Mouse (Mus musculus): Measurements from ENCODE around the gene Tmem38b. TPM values are rescaled to one million over a fixed set of nuclear protein-coding genes. Genes with fewer than 3 reads are reported as not detected.
"Not testable (repeated sequence)": the region's sequence is repeated elsewhere in the genome, so short reads cannot be mapped to it uniquely, and the experiment has no call there.

Tmem38b gene
- 32.6 and 33.9 TPM in 2 replicates for total RNA-seq (2021)
- long read RNA-seq, experiment 1, transcript Tmem38b-201 (6 exons, 2,862 nt): major isoform, 20 of 24 reads
- long read RNA-seq, experiment 1, partial matches to known transcripts: 1 of 24 reads
- long read RNA-seq, experiment 1, other reads (novel, unspliced or antisense): 3 of 24 reads
- long read RNA-seq, experiment 2, transcript Tmem38b-201 (6 exons, 2,862 nt): major isoform, 20 of 24 reads
- long read RNA-seq, experiment 2, partial matches to known transcripts: 1 of 24 reads
- long read RNA-seq, experiment 2, other reads (novel, unspliced or antisense): 3 of 24 reads

- DNase-seq: peak; percentile 92
Measured at GRCm38 (mm10) chr4:53825821-53826605, at the start of gene Tmem38b. Tmem38b (plus strand) TSS chr4:53826045.

DNA sequence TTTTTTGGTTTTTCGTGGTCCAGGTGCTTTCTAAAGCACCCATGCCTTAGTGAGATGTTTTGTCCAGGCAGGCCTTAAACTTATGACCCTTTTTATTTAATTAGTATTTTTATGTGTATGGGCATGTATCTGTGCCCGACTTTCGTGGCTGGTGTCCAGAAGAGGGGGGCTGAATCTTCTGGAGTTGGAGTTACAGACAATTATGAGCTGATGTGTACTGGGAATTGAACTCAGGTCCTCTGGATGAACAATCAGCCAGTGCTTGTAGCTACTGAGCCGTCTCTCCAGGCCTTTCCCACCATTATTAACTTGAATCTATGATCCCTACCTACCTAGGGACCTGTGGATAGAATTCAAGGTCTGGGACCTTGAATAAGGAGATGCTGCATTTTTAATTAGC is 44.4 kb upstream of the Tmem38b start:
- DNase-seq: no peak

GRCm38 (mm10) chr4:53782216-53783070 is 43.4 kb upstream of the Tmem38b start:
- DNase-seq: no peak

- no peak for DNase-seq
Measured at GRCm38 (mm10) chr4:53785746-53786398, 40.0 kb upstream of the Tmem38b start.

DNA sequence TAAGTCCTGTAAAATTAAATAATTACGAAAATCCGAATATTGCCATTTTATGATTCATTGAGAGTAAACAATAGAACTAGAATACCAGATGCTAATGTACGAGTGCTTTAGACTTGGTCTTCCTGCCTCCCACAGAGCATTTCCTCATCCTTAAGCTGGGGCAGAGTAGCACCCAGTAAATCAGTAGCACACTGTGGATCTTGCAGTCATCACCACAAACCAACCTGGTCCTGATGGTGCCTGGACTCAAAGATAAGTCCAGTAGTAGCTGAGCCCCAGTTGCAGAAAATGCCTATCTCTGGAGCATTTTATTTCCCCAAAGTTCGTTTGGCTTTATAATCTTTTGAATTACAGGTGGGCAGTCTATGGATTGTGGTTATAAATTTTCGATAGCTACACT is 39.0 kb upstream of the Tmem38b start:
- no peak for DNase-seq

- no peak for DNase-seq
Measured at GRCm38 (mm10) chr4:53789346-53789745, 36.5 kb upstream of the Tmem38b start.

DNA sequence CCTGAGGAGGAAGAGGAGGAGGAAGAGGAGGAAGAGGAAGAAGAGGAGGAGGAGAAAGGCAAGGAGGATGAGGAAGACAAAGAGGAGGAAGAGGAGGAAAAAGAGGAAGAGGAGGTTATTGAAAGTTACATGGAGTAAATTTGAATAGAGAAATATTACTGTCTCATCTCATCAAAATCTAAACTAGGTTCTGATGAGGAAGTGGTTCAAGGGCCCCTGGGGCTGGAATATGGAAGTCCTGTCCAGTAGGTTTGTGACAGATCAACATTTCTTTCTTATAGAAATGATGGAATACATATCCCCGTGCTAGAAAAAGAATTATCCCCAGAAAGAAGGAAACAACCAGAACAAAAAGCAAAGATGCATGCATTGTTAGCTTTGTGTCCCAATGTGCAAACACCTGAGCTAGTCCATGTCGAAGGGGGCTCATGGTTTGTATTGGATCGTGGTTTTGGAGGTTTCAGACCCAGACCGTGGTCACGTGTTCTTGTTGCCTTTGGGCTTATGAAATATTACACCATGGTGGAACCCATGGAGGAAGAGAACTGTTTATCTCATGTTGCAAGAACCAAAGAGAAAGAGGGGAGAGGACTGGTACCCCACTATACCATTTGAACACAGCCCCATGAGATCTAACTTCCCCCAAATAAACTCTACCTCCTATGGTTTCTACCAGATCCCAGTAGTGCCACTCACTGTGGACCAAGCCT is 31.4 kb upstream of the Tmem38b start:
- no peak for DNase-seq

GRCm38 (mm10) chr4:53795086-53795485 is 30.8 kb upstream of the Tmem38b start:
- DNase-seq: no peak

DNA sequence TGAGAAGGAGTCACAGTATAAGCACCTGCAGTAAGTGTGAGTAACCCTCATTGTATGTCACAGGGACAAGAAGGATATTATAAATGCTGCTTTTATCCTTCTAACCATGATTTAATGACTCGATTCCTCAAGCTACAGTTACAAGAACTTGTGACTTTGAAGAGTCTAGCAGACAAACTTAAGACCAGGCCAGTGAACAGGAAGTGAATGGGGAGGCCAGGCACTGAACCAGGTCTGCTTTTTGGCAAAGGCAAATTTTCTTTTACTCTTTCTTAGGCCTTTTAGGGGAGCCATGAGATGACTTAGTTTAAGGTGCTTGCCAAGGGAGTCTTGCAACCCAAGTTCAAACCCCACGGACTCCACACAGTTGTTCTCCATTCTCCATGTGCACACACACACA is 30.1 kb upstream of the Tmem38b start:
- no peak for DNase-seq

GRCm38 (mm10) chr4:53796865-53797772 is 28.7 kb upstream of the Tmem38b start:
- DNase-seq: no peak

DNA sequence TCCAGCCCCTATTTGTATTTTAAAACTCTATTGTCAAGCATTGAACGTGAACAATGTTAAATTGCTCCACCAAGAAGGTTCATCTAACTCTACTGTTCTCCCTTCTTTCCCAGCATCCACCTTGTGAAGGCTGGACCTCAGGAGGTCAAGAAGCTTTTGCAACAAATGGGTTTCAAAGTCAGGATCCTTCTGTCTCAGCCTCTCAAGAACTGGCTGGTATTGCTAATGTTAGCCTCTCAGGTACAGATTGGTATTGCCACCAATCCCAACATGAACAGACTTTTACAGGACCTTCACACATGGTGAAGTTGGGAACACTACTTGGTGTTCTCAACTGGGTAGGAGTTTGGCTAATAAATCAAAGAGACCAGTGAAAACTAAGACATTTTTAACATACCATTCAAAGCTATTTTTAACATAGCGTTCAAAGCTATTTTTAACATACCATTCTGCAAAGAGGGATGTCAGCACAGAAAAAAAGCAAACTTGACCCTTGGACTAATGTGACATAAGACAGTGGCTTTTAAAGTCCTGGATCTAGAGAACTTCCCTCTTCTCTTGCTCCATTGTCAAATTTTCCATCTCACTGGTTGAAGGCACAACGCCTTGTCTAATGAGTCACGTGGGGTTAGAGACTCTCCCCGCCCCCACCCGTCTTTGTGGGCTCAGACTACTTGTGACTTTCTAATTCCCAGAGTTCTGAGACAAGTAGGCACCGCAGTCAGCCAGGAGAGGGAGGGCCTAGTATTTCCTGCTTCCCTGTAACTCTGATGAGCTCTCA is 26.8 kb upstream of the Tmem38b start:
- DNase-seq: no peak

DNA sequence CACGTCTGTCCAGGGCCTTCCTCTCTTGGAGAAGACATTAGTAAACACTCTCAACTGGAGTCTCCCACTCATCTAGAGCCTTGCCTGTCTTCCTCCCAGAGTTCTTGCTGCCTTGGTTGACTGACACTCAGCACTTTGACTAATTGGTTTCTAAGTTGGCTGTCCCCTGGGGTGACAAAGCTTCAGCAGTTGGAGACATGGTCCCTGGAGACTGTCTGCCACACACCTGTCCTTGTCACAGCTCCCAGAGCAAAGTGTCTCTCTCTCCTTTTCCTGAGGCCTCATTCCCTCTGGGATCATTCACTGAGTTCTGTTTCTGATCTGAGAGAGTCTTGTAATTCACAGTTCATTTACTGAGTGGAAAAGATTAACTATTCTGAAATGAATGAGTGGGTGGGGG is 26.1 kb upstream of the Tmem38b start:
- DNase-seq: no peak

- DNase-seq: not testable (repeated sequence)
Measured at GRCm38 (mm10) chr4:53803674-53804073, 22.2 kb upstream of the Tmem38b start.

DNA sequence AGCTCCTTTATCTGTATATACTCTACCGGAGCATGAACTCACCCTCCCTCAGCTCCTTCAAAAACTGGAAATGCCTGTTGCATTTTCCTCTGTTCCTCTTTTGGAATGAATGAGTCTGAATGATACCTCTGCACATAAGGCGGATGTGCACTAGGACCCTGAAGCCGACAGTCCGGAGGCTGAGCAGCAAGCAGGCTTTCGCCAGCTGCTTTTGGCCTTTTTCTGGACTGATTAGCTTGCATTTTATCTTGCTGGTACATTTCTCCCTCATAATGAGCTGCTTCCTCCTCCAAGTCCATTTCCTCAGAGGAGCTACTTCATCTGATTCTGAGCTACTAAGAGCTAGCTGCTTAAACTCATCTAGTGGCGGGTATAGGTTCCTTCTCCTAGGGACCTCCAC is 19.4 kb upstream of the Tmem38b start:
- DNase-seq: not testable (repeated sequence)

DNA sequence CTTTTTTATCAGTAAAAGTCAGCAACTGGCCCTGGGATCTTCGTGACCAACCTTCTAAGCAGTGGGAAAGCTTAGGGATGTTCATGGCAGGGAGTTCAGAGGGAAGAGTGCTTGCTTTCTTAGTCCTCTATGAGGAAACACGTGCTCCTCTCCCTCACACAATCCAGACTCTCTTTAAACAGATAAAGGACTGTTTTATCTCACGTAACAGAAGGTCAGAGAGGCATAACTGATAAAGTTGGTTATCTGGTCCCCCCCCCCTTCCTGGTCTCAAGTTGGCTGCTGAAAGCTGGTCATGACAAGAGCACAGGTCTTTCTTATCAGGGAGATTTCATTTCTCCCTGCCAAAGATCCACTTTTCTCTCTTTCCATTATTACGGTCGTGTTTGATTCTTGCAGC is 7.5 kb upstream of the Tmem38b start:
- no peak for DNase-seq

GRCm38 (mm10) chr4:53823697-53824096 is 2.1 kb upstream of the Tmem38b start:
- DNase-seq: peak; percentile 76

- no peak for DNase-seq
Measured at GRCm38 (mm10) chr4:53824831-53825230, 1.0 kb upstream of the Tmem38b start.

- peak; percentile 14 for DNase-seq
Measured at GRCm38 (mm10) chr4:53826641-53827248, 900 bp downstream of the Tmem38b start.

- DNase-seq: no peak
Measured at GRCm38 (mm10) chr4:53827869-53828268, 2.0 kb downstream of the Tmem38b start.

Measured in adrenal gland, postnatal 14 days (tissue).